Mouse (Mus musculus) C2C12 (cell line): Measurements from ENCODE around the gene Pcdh9. TPM values are rescaled to one million over a fixed set of nuclear protein-coding genes. Genes with fewer than 3 reads are reported as not detected.

Experiments
- H3K27me3 ChIP-seq: one replicate; pipeline ENCODE4 v1.6.1; 2011; ENCODE audit not compliant: control insufficient read depth, insufficient read depth, insufficient read length
- H3K36me3 ChIP-seq: one replicate; pipeline ENCODE4 v1.6.1; 2011; ENCODE audit not compliant: control insufficient read depth, insufficient read depth
- H3K4me3 ChIP-seq: one replicate; pipeline ENCODE4 v1.5.1; 2011; ENCODE audit warnings: mild to moderate bottlenecking, control low read depth; ENCODE audit not compliant: poor library complexity, insufficient read depth, severe bottlenecking
- H3K79me2 ChIP-seq: one replicate; pipeline ENCODE4 v1.6.1; 2011; ENCODE audit not compliant: control insufficient read depth, insufficient read depth
- H3K79me3 ChIP-seq: one replicate; pipeline ENCODE4 v1.6.1; 2011; ENCODE audit warnings: low read depth, control low read depth
- H3ac ChIP-seq: one replicate; pipeline ENCODE3; 2011; ENCODE audit warnings: low read depth; ENCODE audit not compliant: control insufficient read depth, insufficient read length
- CEBPB ChIP-seq: IDR thresholded peaks from one replicate; pipeline ENCODE4 v1.6.1; 2011; ENCODE audit warnings: low read depth, mild to moderate bottlenecking, control low read depth, moderate library complexity
- CTCF ChIP-seq: IDR thresholded peaks from one replicate; pipeline ENCODE4 v1.5.1; 2011; ENCODE audit not compliant: control insufficient read depth, insufficient read depth, insufficient read length
- FOSL1 ChIP-seq: IDR thresholded peaks from one replicate; pipeline ENCODE4 v1.8.0; 2011; ENCODE audit warnings: mild to moderate bottlenecking, low read length; ENCODE audit not compliant: poor library complexity, insufficient read depth, severe bottlenecking
- MAX ChIP-seq: IDR thresholded peaks from one replicate; pipeline ENCODE4 v1.6.1; 2011; ENCODE audit warnings: mild to moderate bottlenecking, control low read depth
- MYOD1 ChIP-seq: IDR thresholded peaks from one replicate; pipeline ENCODE4 v1.6.1; 2011; ENCODE audit warnings: low read depth; ENCODE audit not compliant: control insufficient read depth, insufficient read length
- MYOG ChIP-seq: IDR thresholded peaks from one replicate; pipeline ENCODE4 v1.6.1; 2011; ENCODE audit not compliant: control insufficient read depth, insufficient read length; ENCODE audit errors: extremely low read depth
- USF1 ChIP-seq: IDR thresholded peaks from one replicate; pipeline ENCODE4 v1.6.1; 2011; ENCODE audit warnings: low read depth, mild to moderate bottlenecking, control low read depth, moderate library complexity
- polyA plus RNA-seq: library from polyadenylated mRNA; unstranded; fragments of >200 nt; fragmentation: generic; extraction: Trizol; gene quantifications from one replicate; pipeline ENCODE4 v1.2.1, GENCODE M21; 2012; ENCODE audit warnings: missing spikeins

The Pcdh9 gene
- polyA plus RNA-seq, 1 experiment: not detected

DNA sequence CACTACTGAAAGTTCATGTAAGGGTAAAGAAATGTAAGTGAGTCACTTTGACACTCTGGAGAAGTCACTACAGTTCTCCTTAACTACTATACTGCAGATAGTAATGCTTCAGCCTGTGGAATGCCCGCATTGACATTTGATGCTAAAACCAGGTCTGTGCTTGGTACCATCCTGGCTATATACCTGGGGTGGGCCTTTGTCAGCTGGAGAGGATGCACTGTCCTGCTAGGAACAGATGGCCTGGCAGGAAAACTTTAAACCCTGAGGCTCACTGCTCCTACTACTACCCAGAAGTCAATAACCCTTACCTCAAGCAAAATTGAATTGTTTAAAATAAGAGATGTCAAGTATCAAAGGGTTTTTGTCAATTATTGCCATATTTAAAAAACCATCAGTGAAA, 14.5 kb downstream of the Pcdh9 start:
- H3K79me2 ChIP-seq: no peaks in the 10 kb centered on the region
- H3K27me3 ChIP-seq: no peaks in the 10 kb centered on the region
- no peak overlapping the region for H3K4me3 ChIP-seq
- no peaks in the 10 kb centered on the region for H3K36me3 ChIP-seq
- H3ac ChIP-seq: no peak overlapping the region
- H3K79me3 ChIP-seq: no peaks in the 10 kb centered on the region
- no peak for TF ChIP-seq FOSL1
- no peak for TF ChIP-seq CTCF
- no peak for TF ChIP-seq MYOD1
- no peak for TF ChIP-seq USF1
- TF ChIP-seq CEBPB: no peak
- no peak for TF ChIP-seq MYOG
- TF ChIP-seq MAX: no peak

DNA sequence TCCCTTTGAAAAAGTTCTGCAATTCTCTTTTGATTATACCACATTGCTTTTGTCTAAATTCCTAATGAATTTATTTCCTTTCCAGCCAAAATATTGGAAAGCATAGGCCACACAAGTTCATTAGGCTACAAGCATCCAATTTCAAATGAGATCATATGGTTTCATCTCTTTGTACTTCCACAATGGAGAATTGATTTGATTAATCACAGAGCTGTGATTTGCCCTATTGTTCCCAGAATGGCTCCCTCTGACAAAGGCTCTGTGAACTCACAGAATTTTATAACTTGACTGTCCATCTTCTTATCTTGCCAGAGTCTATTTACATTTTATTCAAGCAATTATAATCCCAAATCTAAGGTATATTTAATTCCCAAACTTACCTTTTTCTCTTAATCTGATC, 22.3 kb downstream of the Pcdh9 start:
- Histone ChIP-seq H3ac (no peak overlapping the region), H3K4me3 (no peak overlapping the region), H3K79me2 (no peaks in the 10 kb centered on the region), H3K27me3 (no peaks in the 10 kb centered on the region), H3K36me3 (no peaks in the 10 kb centered on the region), H3K79me3 (no peaks in the 10 kb centered on the region)
- TF ChIP-seq CTCF: no peak
- TF ChIP-seq MYOG: no peak
- TF ChIP-seq MYOD1: no peak
- TF ChIP-seq USF1: no peak
- no peak for TF ChIP-seq FOSL1
- no peak for TF ChIP-seq CEBPB
- TF ChIP-seq MAX: no peak

DNA sequence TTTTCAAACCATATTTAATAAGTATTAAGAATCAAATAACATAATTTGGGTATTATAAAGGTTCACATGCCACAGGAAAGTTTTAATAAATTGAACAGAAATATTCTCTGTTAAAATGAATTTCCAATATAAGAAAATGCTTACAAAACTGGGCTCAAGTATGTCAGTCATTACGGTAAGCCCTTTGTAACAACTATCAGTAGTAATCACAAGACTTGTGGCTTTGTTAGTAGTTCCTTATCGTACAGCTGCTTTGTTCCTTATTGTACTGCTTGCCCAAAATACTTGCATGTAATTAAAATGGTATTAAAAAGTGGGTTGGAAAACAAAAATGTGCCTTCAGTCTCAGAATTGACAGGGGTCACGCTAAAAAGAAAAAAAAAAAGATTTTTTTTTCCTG, 32.4 kb downstream of the Pcdh9 start:
- H3K36me3 ChIP-seq: no peaks in the 10 kb centered on the region
- no peaks in the 10 kb centered on the region for H3K79me2 ChIP-seq
- H3ac ChIP-seq: no peak overlapping the region
- H3K79me3 ChIP-seq: no peaks in the 10 kb centered on the region
- H3K27me3 ChIP-seq: no peaks in the 10 kb centered on the region
- TF ChIP-seq CTCF (no peak), USF1 (no peak), MAX (no peak), CEBPB (no peak), FOSL1 (no peak), MYOD1 (no peak), MYOG (no peak)
- no peak overlapping the region for H3K4me3 ChIP-seq

DNA sequence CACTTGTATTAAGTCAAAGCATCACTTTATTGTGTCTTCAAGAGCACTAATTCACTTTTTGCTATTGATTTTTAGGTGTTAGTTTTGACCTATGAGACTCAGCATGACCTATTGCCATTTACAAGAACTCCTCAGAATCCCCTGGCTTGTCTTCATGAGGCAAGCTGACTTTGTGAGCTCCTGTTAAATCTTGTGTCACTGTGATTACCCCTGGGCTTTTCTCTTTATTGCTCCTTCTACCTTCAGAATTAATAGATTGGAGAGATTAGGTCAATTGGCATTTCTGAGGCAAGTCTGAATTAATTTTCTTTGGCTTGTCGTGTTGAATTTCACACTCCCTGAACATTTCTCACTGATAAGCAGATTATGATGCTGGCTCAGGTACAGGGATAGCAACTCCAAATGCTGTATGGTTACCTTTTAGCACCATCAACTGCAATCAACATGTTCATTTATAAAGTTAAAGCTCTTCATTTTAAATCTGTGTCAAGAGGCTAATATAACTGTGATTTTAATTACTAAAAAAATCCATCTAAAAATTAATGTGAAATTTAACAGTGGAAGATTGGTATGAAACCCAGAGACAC, 44.3 kb downstream of the Pcdh9 start:
- H3K36me3 ChIP-seq: no peaks in the 10 kb centered on the region
- no peaks in the 10 kb centered on the region for H3K79me2 ChIP-seq
- H3K27me3 ChIP-seq: no peaks in the 10 kb centered on the region
- H3K4me3 ChIP-seq: no peak overlapping the region
- no peaks in the 10 kb centered on the region for H3K79me3 ChIP-seq
- no peak overlapping the region for H3ac ChIP-seq
- TF ChIP-seq MYOG (no peak), USF1 (no peak), CTCF (no peak), MAX (no peak), MYOD1 (no peak), CEBPB (no peak), FOSL1 (no peak)

DNA sequence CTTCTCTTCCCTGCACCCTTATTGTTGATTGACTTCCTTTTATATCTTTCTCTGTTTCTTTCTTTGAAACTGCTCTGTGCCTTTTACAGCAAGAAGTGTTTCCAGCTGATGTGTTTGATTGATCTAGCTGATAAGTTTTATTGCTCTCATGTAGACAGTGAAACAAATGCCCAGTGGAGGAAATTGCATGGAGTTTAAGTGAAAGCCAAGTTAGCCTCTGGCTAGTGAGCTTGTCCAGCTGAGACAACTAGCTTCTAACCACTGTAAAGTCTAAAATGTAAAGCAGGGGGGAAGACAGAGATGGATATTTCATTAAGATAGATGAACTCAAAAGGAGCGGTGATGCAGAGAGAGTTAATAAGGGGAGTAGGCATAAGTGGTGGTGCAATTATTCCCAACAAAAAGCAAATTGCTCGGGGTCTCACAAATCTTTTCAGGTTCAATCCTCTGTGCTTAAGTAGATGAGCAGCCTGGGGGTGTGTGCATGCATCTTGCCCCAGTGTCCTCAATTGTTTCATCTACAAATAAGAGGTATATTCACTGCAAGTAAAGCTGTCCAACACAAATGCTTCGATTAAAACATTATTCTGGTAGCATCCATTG, 47.7 kb downstream of the Pcdh9 start:
- Histone ChIP-seq H3K79me3 (no peaks in the 10 kb centered on the region), H3K27me3 (no peaks in the 10 kb centered on the region), H3ac (no peak overlapping the region), H3K36me3 (no peaks in the 10 kb centered on the region), H3K79me2 (no peaks in the 10 kb centered on the region), H3K4me3 (no peak overlapping the region)
- TF ChIP-seq MAX (no peak), USF1 (no peak), MYOG (no peak), MYOD1 (no peak)

DNA sequence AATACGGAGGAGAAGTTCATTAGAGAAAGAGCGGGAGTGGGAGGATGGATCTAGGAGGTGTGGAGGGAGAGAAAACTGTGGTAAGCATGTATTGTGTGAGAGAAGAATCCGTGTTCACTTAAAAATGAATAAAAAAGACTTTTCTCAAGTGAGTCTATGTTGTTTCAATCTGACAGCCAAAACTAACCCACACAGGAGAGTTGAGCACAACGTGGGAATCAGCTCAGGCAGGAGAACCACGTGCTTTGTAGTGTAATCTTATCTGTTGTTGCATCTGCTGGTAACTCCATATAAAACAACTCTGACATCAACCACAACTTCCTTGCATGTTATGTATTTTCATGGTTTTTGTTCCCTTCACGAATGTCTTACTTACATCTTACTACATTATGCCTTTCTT, 58.0 kb downstream of the Pcdh9 start:
- Histone ChIP-seq H3K4me3 (no peak overlapping the region), H3K27me3 (no peaks in the 10 kb centered on the region), H3ac (no peak overlapping the region), H3K36me3 (no peaks in the 10 kb centered on the region), H3K79me3 (no peaks in the 10 kb centered on the region), H3K79me2 (no peaks in the 10 kb centered on the region)
- TF ChIP-seq MYOG: no peak
- no peak for TF ChIP-seq CTCF
- no peak for TF ChIP-seq CEBPB
